Mouse (Mus musculus) v-Abl transformed pro-B cells (cell line): ENCODE measurements around the gene Rab3gap1.
"Not testable (repeated sequence)": the region's sequence is repeated elsewhere in the genome, so short reads cannot be mapped to it uniquely, and the experiment has no call there.

Experiments used
- in situ Hi-C, 2 experiments: fragments of 400-800 bp; cut with MboI; formaldehyde crosslinking; loops; one replicate each; pipeline ENCODE4 v1.15.1; 2025; ENCODE audit not compliant: unreplicated experiment in 2 of 2

Rab3gap1 gene

GRCm38 (mm10) chr1:127913116-127913515 lies 44.5 kb downstream of the Rab3gap1 start:
- in situ Hi-C loops, result no loop called here

GRCm38 (mm10) chr1:127915316-127915715 lies 46.7 kb downstream of the Rab3gap1 start:
- in situ Hi-C loops, result loop anchor here in 1 of 2 experiments (5.0 kb wide), 1 partner anchor 88 kb away; no protein-coding TSS in a partner anchor

GRCm38 (mm10) chr1:127915802-127916201 lies 47.2 kb downstream of the Rab3gap1 start:
- in situ Hi-C loops, result loop anchor here in 1 of 2 experiments (5.0 kb wide), 1 partner anchor 89 kb away; no protein-coding TSS in a partner anchor

GRCm38 (mm10) chr1:127933405-127933804 lies 64.8 kb downstream of the Rab3gap1 start:
- in situ Hi-C loops, result loop anchor here (25.0 kb wide), 1 partner anchor 204 kb away; no protein-coding TSS in a partner anchor

- in situ Hi-C loops, result loop anchor here (25.0 kb wide), 1 partner anchor 203 kb away; no protein-coding TSS in a partner anchor
Measured at GRCm38 (mm10) chr1:127934322-127934721, 65.7 kb downstream of the Rab3gap1 start.

- in situ Hi-C loops, result loop anchor here (25.0 kb wide), 1 partner anchor 200 kb away; no protein-coding TSS in a partner anchor
Measured at GRCm38 (mm10) chr1:127937277-127937676, 68.7 kb downstream of the Rab3gap1 start.

GRCm38 (mm10) chr1:127942231-127942630 lies 73.7 kb downstream of the Rab3gap1 start:
- in situ Hi-C loops, result loop anchor here (25.0 kb wide), 1 partner anchor 195 kb away; no protein-coding TSS in a partner anchor

- in situ Hi-C loops, result loop anchor here (25.0 kb wide), 1 partner anchor 194 kb away; no protein-coding TSS in a partner anchor
Measured at GRCm38 (mm10) chr1:127943516-127943915, 74.9 kb downstream of the Rab3gap1 start.

- in situ Hi-C loops, result loop anchor here (25.0 kb wide), 1 partner anchor 191 kb away; no protein-coding TSS in a partner anchor
Measured at GRCm38 (mm10) chr1:127945696-127946575, 77.4 kb downstream of the Rab3gap1 start.

GRCm38 (mm10) chr1:127946615-127947249 lies 78.2 kb downstream of the Rab3gap1 start:
- in situ Hi-C loops, result loop anchor here (25.0 kb wide), 1 partner anchor 191 kb away; no protein-coding TSS in a partner anchor

GRCm38 (mm10) chr1:127948748-127949147 lies 80.2 kb downstream of the Rab3gap1 start:
- in situ Hi-C loops, result loop anchor here (25.0 kb wide), 1 partner anchor 189 kb away; no protein-coding TSS in a partner anchor

- in situ Hi-C loops, result no loop called here
Measured at GRCm38 (mm10) chr1:127952276-127952675, 83.7 kb downstream of the Rab3gap1 start.

- in situ Hi-C loops, result not testable (repeated sequence)
Measured at GRCm38 (mm10) chr1:127954198-127954597, 85.6 kb downstream of the Rab3gap1 start.

- in situ Hi-C loops, result no loop called here
Measured at GRCm38 (mm10) chr1:127954800-127955199, 86.2 kb downstream of the Rab3gap1 start.

GRCm38 (mm10) chr1:127956524-127956923 lies 88.0 kb downstream of the Rab3gap1 start:
- in situ Hi-C loops, result no loop called here

GRCm38 (mm10) chr1:127958801-127959200 lies 90.2 kb downstream of the Rab3gap1 start:
- in situ Hi-C loops, result no loop called here

GRCm38 (mm10) chr1:127959312-127959718 lies 90.7 kb downstream of the Rab3gap1 start:
- in situ Hi-C loops, result no loop called here

GRCm38 (mm10) chr1:127961140-127961539 lies 92.6 kb downstream of the Rab3gap1 start:
- in situ Hi-C loops, result no loop called here

- in situ Hi-C loops, result no loop called here
Measured at GRCm38 (mm10) chr1:127963326-127963725, 94.8 kb downstream of the Rab3gap1 start.

GRCm38 (mm10) chr1:127970870-127971269 lies 102.3 kb downstream of the Rab3gap1 start:
- in situ Hi-C loops, result no loop called here

GRCm38 (mm10) chr1:127974082-127974481 lies 105.5 kb downstream of the Rab3gap1 start:
- in situ Hi-C loops, result no loop called here
